Mouse (Mus musculus) lung, postnatal 14 days (tissue): ENCODE measurements around the gene Rasal1.

Experiments
- DNase-seq: peaks from one replicate; pipeline ENCODE4 v3.0.0; 2021

Rasal1 gene

DNA sequence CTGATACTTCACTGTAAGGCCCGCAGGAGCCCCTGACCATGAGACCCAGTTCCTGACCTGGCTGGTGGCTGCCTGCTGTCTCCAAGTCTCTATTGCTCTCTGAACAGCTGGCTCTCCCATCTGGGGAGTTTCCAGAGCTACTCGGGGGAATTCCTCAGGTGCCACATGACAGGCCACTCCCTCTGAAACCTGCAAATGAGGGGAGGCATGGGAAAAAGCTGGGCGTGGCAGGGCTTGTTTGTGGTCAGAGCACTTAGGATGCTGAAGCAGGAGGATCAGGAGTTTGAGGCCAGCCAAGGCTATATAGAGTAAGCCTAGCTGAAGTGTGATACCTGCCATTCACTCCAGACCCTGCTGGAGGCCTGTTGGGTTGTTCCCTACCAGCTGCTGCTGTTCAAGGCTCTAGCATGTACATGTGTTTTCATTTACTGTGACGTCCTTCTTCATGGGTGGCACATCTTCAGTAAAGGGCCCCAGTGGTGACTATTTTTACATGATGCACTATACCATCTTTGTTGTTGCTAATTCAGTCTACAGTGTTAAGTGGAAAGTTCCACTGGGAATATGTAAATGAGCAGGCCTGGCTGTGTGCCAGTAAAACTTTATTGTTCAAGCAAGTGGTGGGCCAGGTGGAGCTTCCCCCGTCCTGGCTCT, 26.3 kb upstream of the Rasal1 start:
- no peak for DNase-seq

DNA sequence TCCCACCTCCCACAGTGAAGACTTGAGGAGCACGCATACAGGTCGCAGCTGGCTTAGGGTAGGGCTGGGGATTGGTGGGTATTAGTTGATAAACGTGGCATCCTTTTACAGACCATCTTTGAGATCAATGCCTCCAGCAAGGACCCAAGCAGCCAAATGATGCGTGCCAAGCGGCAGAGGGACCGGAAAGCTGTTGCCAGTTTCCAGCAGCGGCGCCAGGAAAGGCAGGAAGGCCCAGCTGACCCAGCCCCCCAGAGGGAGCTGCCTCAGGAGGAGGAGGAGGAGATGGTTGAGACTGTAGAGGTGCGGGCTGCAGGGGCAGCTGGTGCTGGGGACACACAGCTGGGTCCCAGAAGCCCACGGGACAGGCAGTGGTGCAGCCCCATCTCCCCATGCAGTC, 24.2 kb upstream of the Rasal1 start:
- DNase-seq, result no peak

DNA sequence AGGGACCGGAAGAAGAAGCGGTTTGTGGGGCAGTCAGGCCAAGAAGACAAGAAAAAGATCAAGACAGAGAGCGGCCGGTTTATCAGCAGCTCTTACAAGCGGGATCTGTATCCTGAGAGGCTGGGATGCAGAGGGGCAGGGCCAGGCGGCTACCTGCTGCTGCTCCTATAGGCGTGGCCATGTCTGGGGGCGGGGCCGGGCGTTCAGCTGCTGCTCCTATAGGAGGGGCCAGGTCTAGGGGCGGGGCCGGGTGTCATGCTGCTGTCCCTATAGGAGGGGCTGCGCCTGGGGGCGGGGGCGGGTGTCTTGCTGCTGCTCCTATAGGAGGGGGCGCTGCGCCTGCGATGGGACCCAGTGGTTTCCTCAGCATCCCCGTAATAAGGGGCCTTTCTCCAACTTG, 22.2 kb upstream of the Rasal1 start:
- no peak for DNase-seq

DNA sequence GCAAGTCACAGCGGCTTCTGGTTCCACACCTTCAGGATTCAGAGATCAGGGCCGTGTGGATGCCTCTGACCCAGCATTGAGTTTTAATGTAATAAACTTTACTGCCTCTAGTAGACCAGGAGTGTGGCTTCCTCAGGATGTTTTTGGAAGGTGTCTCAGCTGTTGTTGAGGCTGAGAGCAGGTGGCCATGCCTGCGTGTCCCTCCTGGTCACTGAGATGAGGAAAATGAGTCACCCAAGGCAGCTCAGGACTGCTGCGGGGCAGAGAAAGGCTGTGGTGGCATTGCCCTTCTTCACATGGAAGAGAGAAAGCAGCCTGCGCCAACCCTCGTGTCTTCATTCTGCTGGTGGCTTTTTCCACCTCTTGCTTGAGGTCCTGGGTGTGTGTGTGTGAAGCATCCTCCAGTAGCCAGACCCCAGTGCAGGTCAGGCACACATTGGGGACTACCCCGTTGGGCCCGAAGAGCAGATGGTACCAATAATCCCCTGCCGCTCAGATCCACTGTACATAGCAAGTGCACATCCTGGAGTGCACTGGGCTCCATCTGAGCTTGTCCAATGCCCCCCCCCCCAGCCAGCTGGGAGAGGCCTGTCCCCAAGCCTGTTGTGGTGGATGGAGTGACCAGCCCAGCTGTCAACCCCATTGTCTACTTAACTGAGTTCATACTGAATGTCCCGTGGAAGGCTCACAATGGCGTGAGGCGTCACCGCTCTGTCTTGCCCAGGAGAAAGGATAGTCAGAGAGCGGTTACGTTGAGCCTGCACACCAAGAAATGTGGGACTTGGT, 20.9 kb upstream of the Rasal1 start:
- DNase-seq, result no peak

DNA sequence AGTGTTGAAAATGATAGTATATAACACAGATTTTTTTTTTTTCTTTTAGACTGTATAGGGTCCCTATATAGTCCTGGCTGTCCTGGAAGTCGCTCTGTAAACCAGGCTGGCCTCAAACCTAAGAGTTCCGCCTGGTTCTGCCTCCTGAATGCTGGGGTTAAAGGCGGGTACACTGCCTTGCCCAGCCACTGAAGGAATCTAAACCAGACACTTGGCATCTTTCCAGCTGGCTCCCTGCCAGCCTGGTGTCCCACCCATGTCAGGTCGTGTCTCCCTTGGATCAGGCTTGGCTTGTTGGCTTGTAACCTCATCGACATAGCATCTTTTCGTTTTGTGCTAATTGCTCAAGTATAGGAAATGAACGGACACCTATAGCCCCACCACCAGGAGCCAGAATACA, 20.0 kb upstream of the Rasal1 start:
- no peak for DNase-seq

DNA sequence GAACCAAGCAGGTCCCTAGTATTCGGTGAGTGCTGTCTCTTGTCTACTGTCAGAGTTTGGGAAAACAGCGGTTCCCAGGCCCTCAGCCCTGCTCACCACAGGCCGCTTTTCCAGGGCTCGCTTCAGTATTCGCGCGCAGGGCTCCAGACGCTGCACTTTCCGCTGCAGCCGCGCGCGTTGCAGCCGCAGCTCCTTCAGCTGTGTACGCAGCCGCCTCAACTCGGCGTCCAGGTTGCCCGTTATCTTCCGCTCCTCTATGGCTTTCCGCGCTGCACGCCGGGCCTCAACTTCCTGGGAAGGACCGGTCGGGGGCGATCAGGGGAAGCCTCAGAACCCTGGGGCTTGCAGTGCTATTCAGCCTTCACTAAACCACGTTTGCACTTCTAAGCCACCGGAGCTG, 17.5 kb upstream of the Rasal1 start:
- DNase-seq, result no peak

DNA sequence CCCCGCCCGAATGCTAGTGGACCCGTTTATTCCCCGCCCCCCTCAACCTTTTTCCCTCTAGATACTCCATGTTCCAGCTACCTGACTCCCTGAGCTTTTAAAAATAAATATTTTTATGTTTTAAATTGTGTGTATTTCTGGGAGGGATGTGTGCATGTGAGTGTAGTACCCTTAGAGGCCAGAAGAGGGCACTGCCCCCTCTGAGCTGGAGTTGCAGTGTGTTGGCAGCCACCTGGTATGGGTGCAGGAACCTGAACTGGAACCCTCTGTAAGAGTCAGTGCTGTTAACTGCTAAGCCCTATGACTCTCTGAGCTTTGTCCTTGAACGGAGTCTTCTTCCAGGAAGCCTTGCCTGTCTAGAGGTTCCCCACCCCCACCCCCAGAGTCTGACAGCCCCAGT, 16.7 kb upstream of the Rasal1 start:
- DNase-seq, result no peak

DNA sequence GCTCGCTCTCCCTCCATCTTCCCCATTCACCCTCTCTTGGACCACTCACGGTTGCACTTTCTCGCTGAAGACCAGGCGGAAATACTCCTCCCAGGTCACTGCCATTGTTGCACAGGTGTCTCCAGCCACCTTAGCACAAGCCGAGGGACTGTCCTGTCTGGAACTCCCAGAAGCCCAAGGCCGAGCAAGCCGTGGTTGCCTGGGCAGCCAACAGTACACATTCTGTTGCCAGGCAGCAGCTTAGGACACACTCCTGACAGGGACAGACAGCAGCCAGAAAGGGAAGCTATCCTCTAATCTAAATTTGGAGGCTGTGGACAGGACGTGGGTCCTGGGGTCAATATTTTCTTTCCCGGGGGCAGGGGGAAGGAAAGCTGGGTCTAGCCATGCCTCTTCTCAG, 14.5 kb upstream of the Rasal1 start, which contains the start of gene Cfap73:
Gene Cfap73 (minus strand): TSS at position 105 of the 400 bp plus-strand sequence.
- DNase-seq, result no peak

DNA sequence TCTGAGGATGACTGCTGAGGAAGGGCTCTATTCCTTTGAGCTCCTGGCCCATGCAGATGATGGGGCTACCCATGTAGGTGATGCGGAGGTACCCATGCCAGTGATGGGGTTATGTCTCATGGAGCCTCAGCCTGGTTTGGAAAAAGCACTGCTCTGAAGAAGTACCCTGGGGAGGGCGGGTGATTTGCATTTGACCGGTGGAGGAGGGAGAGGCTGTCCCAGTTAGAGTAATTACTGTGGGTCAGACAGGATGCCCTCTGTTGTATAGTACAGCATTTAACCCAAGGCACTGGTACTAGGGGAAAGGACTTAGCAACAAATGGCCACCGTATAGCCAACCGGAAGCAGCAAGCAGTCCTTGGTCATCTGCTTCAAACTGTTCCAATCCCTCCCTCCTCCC, 13.8 kb upstream of the Rasal1 start:
- no peak for DNase-seq

DNA sequence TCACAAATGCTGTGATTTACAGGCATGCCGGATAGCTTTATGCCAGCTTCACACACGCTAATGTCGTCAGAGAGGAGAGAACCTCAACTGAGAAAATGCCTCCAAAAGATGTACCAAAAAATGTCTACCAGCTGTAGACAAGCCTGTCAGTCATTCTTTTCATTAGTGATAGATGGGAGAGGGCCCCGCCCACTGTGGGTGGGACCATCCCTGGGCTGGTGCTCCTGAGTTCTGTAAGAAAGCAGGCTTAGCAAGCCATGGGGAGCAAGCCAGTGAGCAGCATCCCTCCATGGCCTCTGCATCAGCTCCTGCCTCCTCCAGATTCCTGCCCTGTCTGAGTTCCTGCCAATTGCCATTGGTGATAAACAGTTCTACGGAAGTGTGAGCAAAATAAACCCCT, 13.0 kb upstream of the Rasal1 start:
- DNase-seq, result no peak

DNA sequence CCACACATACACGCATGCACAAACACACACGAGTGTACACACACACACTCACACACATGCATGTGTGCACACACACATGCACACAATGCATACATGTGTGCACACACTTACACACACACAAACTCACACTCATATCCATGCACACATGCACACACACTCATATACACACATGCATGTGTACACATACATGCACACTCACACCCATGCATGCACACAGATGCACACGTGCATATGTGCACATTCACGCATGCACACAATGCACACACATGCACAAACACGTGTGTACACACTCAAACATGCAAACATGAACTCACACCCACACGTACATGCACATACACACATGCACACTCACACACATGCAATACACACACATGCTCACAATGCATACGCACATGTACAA, 8.5 kb upstream of the Rasal1 start:
- DNase-seq, result no peak

DNA sequence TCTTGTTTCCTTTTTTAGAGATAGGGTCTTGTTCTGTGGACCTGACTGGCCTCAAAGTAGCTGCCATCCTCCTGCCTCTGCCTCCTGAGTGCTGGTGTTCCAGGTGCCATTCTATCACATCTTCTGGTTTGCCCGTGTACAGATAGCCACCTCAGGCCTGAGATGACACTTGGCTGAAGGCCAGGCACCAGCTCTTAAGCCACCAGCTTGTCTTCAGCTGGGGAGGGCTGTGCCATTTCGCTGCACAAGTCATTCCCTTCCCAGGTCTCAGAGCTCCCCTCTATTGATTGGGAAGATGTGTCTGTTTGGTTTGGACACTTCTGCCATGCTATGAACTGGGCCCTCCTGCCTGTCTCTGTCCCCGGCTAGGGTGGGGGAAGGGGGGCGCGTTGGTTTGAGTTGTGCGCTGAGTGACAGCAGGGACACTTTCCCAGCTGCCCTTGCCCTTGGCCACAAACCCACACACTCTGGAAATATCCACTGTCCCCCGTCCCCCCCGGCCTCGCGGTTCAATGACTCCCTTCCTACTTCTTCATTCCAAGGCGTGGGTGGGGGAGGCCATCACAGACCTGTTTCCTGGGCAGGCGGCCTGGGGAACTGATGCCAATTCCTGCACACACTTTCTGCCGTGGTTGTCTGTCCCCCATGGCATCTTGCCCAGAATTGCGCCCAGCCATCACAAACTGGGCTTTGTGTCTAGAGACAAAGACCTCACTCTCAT, 5.1 kb upstream of the Rasal1 start:
- DNase-seq, result no peak

DNA sequence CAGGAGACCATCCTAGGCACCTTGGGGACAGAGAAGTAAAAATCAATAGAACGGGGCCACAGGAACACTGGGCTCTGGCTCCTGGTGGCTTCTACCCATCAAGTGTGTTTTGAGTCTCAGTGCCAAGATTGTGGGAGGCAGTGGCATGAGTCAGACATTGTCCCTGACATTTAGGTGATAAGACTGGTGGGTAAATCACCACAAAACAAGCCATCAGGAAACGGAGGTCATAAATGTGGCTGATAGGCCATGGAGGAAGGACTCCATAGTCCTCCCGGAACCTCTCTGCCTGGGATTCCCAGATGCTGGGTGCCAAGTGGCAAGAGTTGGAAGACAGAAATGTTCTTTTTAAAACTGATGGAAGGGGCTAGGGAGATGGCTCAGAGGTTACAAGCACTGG, 4.4 kb upstream of the Rasal1 start:
- DNase-seq, result no peak

DNA sequence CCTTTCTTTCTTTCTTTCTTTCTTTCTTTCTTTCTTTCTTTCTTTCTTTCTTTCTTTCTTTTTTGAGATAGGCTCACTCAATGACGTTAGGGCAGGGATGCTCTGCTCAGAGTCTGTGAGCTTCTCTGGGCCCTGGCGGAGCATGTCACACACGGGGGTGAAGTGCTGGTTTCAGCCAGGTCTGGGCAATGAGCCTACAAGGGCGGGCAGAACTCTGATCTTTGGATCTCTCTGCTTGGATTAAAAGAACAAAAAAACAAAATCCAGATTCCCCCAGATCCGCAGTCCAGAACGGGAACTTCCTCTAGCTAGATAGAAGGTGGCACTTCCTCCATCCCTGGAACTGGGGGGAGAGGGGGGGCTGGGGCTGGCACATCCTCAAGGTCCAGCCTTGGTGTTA, 2.8 kb upstream of the Rasal1 start:
- DNase-seq, result peak; percentile 24

DNA sequence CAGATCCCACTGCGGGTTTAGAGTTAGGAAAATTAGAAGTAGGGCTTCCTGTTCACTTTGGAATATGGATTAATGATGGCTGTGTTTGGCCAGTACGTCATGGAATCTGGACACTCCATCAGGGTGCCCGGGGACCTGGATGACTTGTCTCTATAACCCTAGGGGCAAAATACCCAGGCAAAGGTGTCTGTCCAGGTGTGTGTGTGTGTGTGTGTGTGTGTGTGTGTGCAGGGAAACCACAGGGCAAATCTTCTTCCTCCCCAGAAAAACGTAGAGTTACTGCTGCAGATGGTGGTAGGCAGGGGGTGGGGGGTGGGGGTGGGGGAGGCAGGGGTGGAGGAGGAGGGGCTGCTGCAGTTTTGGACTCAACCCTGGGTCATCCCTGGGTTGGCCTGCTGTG, 1.3 kb upstream of the Rasal1 start:
- DNase-seq, result no peak

DNA sequence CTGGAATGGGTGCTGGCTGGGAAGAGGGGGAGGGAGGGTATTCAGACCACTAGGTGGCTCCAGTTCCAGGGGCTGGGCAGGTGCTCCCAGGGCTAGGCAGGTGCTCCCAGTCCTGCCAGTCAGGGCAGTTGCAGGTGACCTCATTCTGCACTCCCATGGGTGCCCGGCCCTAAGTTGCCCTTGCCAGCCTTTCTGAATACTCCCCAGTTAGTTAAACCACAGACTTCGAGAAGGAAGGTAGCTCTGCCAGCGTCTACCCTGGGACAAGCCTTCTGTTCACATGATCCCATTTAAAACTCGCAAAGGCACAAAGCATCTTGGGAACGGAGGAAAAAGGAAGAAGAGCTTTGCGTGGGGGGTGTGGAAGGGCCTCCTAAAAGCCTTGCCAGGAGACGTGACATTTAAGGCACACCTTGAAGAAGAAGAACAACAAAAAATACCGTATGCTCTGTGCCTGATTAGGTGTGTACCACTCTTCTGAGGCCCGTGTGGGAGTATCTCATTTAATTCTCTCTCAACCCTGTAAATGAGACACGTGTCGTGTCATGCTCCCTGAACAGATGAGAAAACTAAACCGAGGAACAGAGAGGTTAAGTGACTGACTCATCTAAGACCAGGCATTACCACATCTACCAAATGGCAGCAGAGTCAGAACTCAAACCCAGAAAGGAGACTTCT, 659 bp upstream of the Rasal1 start:
- no peak for DNase-seq

DNA sequence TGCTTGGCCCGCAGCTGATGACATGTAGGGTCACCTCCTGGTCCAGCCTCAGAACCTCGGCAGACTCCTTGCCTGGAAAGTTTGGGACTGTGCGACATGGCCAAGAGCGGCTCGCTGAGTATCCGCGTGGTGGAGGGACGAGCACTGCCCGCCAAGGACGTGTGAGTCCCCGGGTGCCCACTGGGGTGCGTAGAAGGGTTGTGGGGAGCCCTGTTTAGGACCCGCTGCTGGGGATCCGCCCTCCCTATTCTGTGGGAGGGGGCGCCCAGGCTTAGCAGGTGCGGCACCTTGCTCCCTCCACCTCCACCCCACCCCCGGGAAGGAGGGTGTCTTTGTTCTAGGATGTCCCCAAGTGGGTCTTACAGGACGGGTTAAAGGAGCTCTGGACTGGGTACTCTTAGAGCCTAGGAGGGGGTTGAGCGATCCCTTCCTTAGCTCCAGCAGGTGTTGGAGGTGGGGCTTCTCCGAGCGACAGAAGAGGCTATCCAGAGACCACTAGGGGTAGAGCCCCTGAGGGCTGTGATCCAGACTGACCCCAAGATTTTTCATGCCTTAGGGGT, 842 bp downstream of the Rasal1 start:
- no peak for DNase-seq

DNA sequence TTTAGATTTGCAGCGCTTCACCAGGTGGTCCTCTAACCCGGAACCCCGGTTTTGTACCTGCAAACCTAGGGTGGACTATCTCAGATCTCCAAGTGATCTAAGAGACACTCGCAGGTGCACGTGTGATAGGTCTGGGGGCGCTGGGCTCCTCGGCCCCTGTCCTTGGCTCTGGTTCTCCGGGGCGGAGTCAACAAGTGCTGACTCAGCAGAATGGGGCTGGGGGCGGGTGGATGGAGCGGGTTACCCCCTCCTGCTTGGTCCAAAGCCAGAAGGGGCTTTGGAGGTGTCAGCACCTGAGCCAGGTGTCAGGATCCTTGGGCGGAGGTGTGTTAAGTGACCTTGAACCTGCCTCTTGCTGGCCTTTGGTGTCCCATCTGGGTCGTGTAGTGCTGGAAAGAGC, 1.3 kb downstream of the Rasal1 start:
- no peak for DNase-seq

DNA sequence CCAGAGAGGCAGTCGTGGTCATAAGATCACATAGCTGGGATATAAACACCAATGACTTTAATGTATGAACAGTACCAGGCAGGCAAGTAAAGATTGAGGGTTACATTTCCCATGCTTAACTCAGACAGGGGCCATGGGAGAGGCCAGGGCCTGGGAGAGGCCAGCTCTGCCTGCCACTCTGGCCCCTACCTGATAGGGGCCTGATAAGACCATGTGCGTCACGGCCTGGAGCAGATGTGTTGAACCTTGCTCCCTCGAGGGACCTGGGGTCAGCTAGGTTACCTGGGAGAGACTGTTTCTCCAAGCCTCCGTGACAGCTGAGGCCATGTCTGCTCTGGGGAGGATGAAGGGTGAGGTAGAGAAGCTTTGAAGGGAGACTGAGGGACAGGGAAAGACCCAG, 2.6 kb downstream of the Rasal1 start:
- DNase-seq, result no peak

DNA sequence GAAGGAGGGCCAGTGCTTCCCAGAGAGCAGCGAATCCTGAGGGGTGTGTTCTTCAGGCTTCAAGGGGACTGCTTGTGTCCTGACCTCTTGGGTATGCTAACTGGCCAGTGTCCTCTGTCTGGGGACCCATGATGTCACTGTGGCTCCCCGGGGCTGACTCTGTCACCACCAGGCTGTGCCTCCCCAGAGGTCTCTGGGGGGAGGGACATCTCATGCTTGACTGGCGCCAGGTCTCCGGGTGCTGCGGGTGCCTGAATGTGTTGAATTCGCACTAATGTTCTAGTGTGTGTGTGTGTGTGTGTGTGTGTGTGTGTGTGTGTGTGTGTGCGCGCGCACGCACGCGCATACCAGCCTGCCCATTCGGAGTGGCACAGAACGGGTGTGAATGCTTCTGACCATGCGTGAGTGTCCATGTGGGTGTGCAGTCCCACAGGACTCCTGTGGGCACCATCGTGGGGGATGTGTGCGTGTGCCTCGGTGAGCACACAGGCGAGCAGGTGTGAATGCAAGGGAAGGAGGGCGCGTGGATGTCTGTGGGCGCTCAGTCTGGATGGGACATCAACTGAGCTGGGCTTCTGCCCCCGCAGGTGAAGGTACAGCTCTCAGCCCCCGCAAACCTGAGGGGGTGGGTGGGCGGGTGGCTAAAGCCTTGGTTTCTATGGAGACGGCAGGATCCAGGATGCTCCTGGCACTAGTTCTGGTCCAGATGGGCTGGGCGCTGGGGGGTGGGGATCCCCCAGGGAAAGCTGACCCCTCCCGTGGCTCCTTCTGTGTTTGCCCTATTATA, 4.5 kb downstream of the Rasal1 start:
- no peak for DNase-seq

DNA sequence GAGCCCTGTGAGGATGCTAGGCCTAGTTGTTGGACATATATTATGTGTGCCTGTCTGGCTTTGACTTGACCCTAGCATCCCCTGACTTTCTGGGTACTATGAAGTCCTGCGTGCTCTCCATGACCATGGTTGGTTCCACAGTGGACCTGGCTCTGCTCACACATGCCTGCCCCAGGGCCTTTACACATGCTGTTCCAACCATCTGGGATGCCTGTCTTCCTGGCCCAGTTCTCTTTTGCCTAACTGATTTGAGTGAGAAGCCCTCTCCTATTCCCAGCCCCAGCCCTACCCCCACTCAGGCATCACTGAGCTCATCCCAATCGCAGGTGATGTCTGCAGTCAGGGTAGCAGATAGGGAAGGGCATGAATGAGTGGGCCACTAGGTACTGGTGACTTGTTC, 5.3 kb downstream of the Rasal1 start:
- DNase-seq, result no peak

DNA sequence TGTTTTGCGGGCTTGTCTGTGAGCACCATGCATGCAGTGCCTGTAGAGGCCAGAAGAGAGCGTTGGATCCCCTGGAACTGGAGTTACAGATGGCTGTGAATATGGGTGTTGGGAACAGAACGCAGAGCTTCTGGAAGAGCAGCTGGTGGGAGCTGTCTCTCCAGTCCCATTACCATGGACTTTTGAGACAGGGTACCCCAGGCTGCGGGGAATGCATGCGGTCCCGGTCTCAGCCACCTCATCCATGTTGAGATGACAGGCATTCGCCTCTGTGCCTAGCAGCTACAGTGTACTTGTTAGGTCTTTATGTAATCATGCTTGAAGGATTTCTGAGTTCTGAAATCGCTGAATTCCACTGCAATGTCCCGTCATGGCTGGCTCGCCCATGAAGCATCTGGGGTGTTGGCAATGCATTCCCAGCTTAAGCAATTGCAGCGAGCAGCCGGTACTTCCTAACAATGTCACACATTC, 7.7 kb downstream of the Rasal1 start:
- peak; percentile 18 for DNase-seq
